Mouse (Mus musculus) midbrain, embryonic 16.5 days (tissue): ENCODE data around the gene Plac8. TPM values are rescaled to one million over a fixed set of nuclear protein-coding genes. Genes with fewer than 3 reads are reported as not detected.

Experiments
- polyA plus RNA-seq: library from polyadenylated mRNA; unstranded; fragments of >200 nt; fragmentation: Nextera tagmentation; extraction: Ambion mirVana; gene quantifications from 2 replicates; pipeline ENCODE4 v1.2.1, GENCODE M21; 2015

The Plac8 gene
- polyA plus RNA-seq, 1 experiment from 2014 or later = 0.51 TPM

Other genes starting within 250 kb of the Plac8 start
- 91.0 and 92.6 TPM in 2 replicates for gene Sec31a, start 156.0 kb downstream of the Plac8 start, polyA plus RNA-seq
- 7.9 and 8.3 TPM in 2 replicates for gene Lin54, start 71.6 kb downstream of the Plac8 start, polyA plus RNA-seq
- 177 TPM in 2 replicates for gene Cops4, start 53.9 kb downstream of the Plac8 start, polyA plus RNA-seq
- 46.1 and 48.2 TPM in 2 replicates for gene Coq2, start 102.9 kb upstream of the Plac8 start, polyA plus RNA-seq
- 0.24 and 0.27 TPM in 2 replicates for gene Hpse, start 147.5 kb upstream of the Plac8 start, polyA plus RNA-seq
- gene Helq, start 226.4 kb upstream of the Plac8 start, polyA plus RNA-seq = 20.6 and 24.3 TPM in 2 replicates
- gene Mrps18c, start 226.4 kb upstream of the Plac8 start, polyA plus RNA-seq = 137 and 143 TPM in 2 replicates
- 12.0 and 17.1 TPM in 2 replicates for gene Abraxas1, start 248.7 kb upstream of the Plac8 start, polyA plus RNA-seq